Mouse (Mus musculus) hindlimb bud, embryonic 11.5 days (tissue): Measurements from ENCODE around the gene Arf6.
"Not testable (repeated sequence)": the region's sequence is repeated elsewhere in the genome, so short reads cannot be mapped to it uniquely, and the experiment has no call there.

Source experiments
- DNase-seq: peaks from one replicate; pipeline ENCODE4 v3.0.0-alpha.2; 2012; ENCODE audit warnings: low read depth, low spot score; ENCODE audit errors: extremely low spot score

Arf6 gene

GRCm38 (mm10) chr12:69373850-69374766, 2.2 kb downstream of the Arf6 start:
- DNase-seq: no peak

- no peak for DNase-seq
These were observed 4.2 kb downstream of the Arf6 start for GRCm38 (mm10) chr12:69376132-69376531.

GRCm38 (mm10) chr12:69377188-69377587, 5.2 kb downstream of the Arf6 start:
- DNase-seq: no peak

- DNase-seq: not testable (repeated sequence)
These were observed 5.7 kb downstream of the Arf6 start for GRCm38 (mm10) chr12:69377636-69378035.

- no peak for DNase-seq
These were observed 6.9 kb downstream of the Arf6 start for GRCm38 (mm10) chr12:69378558-69379454.

GRCm38 (mm10) chr12:69382880-69383279, 10.9 kb downstream of the Arf6 start:
- no peak for DNase-seq

- DNase-seq: no peak
These were observed 12.7 kb downstream of the Arf6 start for GRCm38 (mm10) chr12:69384606-69385005.

- DNase-seq: no peak
These were observed 13.8 kb downstream of the Arf6 start for GRCm38 (mm10) chr12:69385542-69386280.

- DNase-seq: not testable (repeated sequence)
These were observed 14.4 kb downstream of the Arf6 start for GRCm38 (mm10) chr12:69386281-69386732.

- no peak for DNase-seq
These were observed 16.4 kb downstream of the Arf6 start for GRCm38 (mm10) chr12:69388321-69388869.

- DNase-seq: no peak
These were observed 17.5 kb downstream of the Arf6 start for GRCm38 (mm10) chr12:69389273-69389938.

GRCm38 (mm10) chr12:69390000-69390698, 18.2 kb downstream of the Arf6 start:
- DNase-seq: no peak

GRCm38 (mm10) chr12:69393076-69393475, 21.1 kb downstream of the Arf6 start:
- DNase-seq: no peak

GRCm38 (mm10) chr12:69394456-69394855, 22.5 kb downstream of the Arf6 start:
- DNase-seq: no peak

GRCm38 (mm10) chr12:69400367-69400766, 28.4 kb downstream of the Arf6 start:
- DNase-seq: no peak

GRCm38 (mm10) chr12:69400871-69401286, 28.9 kb downstream of the Arf6 start:
- DNase-seq: no peak

- no peak for DNase-seq
These were observed 30.1 kb downstream of the Arf6 start for GRCm38 (mm10) chr12:69402100-69402499.

GRCm38 (mm10) chr12:69402594-69403167, 30.7 kb downstream of the Arf6 start:
- DNase-seq: no peak

- no peak for DNase-seq
These were observed 38.8 kb downstream of the Arf6 start for GRCm38 (mm10) chr12:69410767-69411166.
